ENCODE assay signal across 9 mouse cellular contexts in the genomic region with DNA sequence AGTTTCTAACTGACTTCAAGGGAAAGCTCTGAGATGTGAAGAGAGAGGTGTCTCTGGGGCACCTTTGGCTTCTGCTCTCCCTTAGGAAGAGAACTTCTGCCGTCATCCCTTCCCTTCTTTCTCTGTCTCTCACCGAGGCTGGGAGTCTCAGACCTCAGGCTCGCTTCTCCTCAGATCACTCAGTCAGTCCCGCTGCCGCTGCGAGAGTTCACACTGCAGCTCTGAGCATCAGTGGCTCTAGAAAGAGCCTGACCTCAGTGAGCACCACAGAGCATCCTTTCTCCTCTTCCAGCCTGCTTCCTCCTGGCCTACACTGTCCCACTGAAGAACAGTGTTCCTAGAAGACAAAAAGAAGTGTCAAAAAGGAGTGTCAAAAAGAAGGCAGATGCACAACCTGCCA.
DNase-seq lines count a peak whose midpoint lies in the region; ATAC-seq and TF ChIP-seq lines count a peak whose summit lies in the region.
"Had no signal": no experiment of that assay in that cellular context is flagged by ENCODE, and none has a peak within 500 bp of the region (broad histone marks: within the 10 kb centered on the region; RNA-seq: fewer than 3 reads in every experiment).

No protein-coding gene starts in this region.

- H3K4me3 ChIP-seq in lung, embryonic 14.5 days (ENCODE audit: low read depth, low read length): no peak overlapping the region
- H3K4me3 ChIP-seq in forebrain, embryonic 16.5 days (replicated peaks; ENCODE audit: low read length): peak overlapping the region; percentile 6
- H3K4me3 ChIP-seq in limb, embryonic 10.5 days: peak overlapping the region; percentile 32

- TF ChIP-seq CTCF in lung, embryonic 14.5 days (IDR thresholded peaks at IDR 0.05; ENCODE audit: low read depth): no peak

- no peaks in the 10 kb centered on the region for H3K9me3 ChIP-seq in lung, embryonic 14.5 days (ENCODE audit: low read depth, low read length)
- no peaks in the 10 kb centered on the region for H3K9me3 ChIP-seq in forebrain, embryonic 16.5 days (ENCODE audit: control insufficient read depth, low read length)
- H3K9me3 ChIP-seq in limb, embryonic 10.5 days (replicated peaks): no peaks in the 10 kb centered on the region
- H3K9me3 ChIP-seq: G1E had no signal

- 16% methylated on average over 6 of the region's 6 CpGs for WGBS in lung, embryonic 14.5 days
- 2% methylated on average over 6 of the region's 6 CpGs for WGBS in forebrain, embryonic 16.5 days
- 9% methylated on average over 6 of the region's 6 CpGs for WGBS in limb, embryonic 10.5 days

- DNase-seq in lung, embryonic 14.5 days: no peak
- no peak for DNase-seq in lung, adult 18-20 months
- peak; percentile 43 for DNase-seq in limb, embryonic 10.5 days (ENCODE audit: low spot score)
- peak; percentile 20 for DNase-seq in retina, embryonic 14.5 days (ENCODE audit: low spot score)
- DNase-seq in left cerebral cortex, adult 8-10 months (ENCODE audit: low spot score in 2 of 2): no peak
- no peak for DNase-seq in adrenal gland, adult 2 months
- DNase-seq in ovary, adult 18-20 months (ENCODE audit: low spot score): no peak

- H3K36me3 ChIP-seq in lung, embryonic 14.5 days (ENCODE audit: insufficient read depth): no peaks in the 10 kb centered on the region
- H3K36me3 ChIP-seq in forebrain, embryonic 16.5 days (ENCODE audit: control insufficient read depth, insufficient read depth): no peaks in the 10 kb centered on the region
- H3K36me3 ChIP-seq in limb, embryonic 10.5 days: no peaks in the 10 kb centered on the region
- H3K36me3 ChIP-seq: G1E had no signal

- 0 out of 2 replicates have a peak, but pooled peaks cover 5% of the 10 kb centered on the region for H3K27me3 ChIP-seq in lung, embryonic 14.5 days (ENCODE audit: insufficient read depth, low read length)
- H3K27me3 ChIP-seq in forebrain, embryonic 16.5 days (replicated peaks; ENCODE audit: control insufficient read depth, insufficient read depth, low read length): no peaks in the 10 kb centered on the region
- H3K27me3 ChIP-seq in limb, embryonic 10.5 days (ENCODE audit: low read depth, poor library complexity, severe bottlenecking): peaks cover 33% of the 10 kb centered on the region

- H3K4me2 ChIP-seq in lung, embryonic 14.5 days: peak overlapping the region; percentile 43
- H3K4me2 ChIP-seq in forebrain, embryonic 16.5 days (ENCODE audit: low read length): peak overlapping the region; percentile 51

- no peak overlapping the region for H3K9ac ChIP-seq in lung, embryonic 14.5 days
- H3K9ac ChIP-seq in forebrain, embryonic 16.5 days (replicated peaks; ENCODE audit: low read depth, low read length): peak overlapping the region; percentile 35

- H3K27ac ChIP-seq in lung, embryonic 14.5 days (ENCODE audit: low read depth): no peak overlapping the region
- H3K27ac ChIP-seq in forebrain, embryonic 16.5 days (ENCODE audit: low read length): peak overlapping the region; percentile 85
- H3K27ac ChIP-seq in limb, embryonic 10.5 days: 0 out of 2 replicates have a peak overlapping the region, but pooled peaks have one; percentile 36

- no peaks in the 10 kb centered on the region for H3K4me1 ChIP-seq in lung, embryonic 14.5 days (ENCODE audit: insufficient read depth)
- H3K4me1 ChIP-seq in forebrain, embryonic 16.5 days (replicated peaks; ENCODE audit: control insufficient read depth, insufficient read depth, low read length): peaks cover 37% of the 10 kb centered on the region
- H3K4me1 ChIP-seq in limb, embryonic 10.5 days: peaks cover 28% of the 10 kb centered on the region

- ATAC-seq in lung, embryonic 14.5 days (ENCODE audit: insufficient read depth): no peak
- peak; percentile 43 for ATAC-seq in forebrain, embryonic 16.5 days

Comparison
In these comparisons a context has a peak if more than half of its experiments do, and no peak if none do; other contexts are left out.
1. DNase-seq: peak in limb, embryonic 10.5 days (single experiment) and retina, embryonic 14.5 days (single experiment); none in lung, embryonic 14.5 days (single experiment), lung, adult 18-20 months (0 of 2), left cerebral cortex, adult 8-10 months (0 of 2), adrenal gland, adult 2 months (single experiment) and ovary, adult 18-20 months (single experiment).